Mouse (Mus musculus): ENCODE data around the gene Rgsl1.
A peak's percentile ranks its signal among the peaks of the same experiment; 100 is the strongest.
"Not testable (repeated sequence)": the region's sequence is repeated elsewhere in the genome, so short reads cannot be mapped to it uniquely, and the experiment has no call there.

The Rgsl1 gene

GRCm38 (mm10) chr1:153844042-153844441, at the start of gene Rgsl1:
Rgsl1 (minus strand) TSS chr1:153844142.
- DNase-seq (ENCODE audit: low read depth, low spot score): no peak

- DNase-seq (ENCODE audit: low read depth, low spot score): no peak
These were observed 47.5 kb upstream of the Rgsl1 start, which contains the start of gene Teddm1a for GRCm38 (mm10) chr1:153891442-153891841. Teddm1a (plus strand) TSS chr1:153891742.

DNA sequence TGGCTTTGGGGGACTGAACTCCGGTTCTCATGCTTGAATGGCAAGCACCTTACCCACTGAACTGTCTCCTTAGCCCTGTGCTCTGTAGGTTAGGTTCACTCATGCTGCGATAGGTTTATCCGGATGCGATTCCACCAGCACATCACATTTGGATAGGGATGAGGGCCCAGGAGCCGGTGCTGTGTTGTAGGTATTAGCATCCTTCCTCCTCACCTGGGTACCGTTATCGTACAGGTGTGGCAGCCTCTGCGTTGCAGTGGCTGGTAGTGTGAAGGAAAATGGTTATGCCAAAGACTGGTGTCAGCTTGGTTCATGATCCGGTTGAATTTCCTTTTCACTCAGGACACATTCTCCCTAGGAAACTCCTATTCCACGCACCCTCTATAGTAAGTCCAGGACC, 46.2 kb upstream of the Rgsl1 start:
- DNase-seq (ENCODE audit: low read depth, low spot score): no peak

DNA sequence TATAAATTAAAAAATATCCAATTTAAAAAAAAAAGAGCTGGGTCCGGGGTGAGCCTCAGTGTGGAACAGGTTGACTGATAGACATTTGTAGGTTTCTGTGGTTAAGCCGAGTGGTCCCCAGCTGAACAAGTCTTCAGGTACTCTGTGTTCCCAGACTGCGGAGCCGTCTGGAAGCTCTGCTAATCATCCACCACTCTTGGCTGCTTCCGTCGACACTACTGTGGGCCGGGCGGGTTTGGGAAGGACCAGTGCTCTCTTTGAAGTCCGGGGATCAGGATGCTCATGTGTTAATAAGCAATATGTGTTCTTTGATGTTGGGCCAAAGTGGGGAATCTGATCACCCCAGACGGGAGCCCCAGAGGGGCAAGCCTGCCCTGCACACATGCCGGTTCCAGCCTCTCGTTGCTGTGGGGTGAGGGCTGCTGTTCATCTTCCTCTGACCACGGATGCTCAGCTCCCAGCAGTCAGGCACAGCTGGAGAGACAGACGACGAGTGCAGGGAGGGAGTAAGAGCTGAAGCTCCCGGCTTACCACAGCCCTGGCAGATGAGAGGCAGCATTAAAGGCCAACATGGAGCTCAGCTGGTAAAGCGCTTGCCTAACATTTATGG, 42.2 kb upstream of the Rgsl1 start:
- peak; percentile 13 for DNase-seq (ENCODE audit: low read depth, low spot score)

DNA sequence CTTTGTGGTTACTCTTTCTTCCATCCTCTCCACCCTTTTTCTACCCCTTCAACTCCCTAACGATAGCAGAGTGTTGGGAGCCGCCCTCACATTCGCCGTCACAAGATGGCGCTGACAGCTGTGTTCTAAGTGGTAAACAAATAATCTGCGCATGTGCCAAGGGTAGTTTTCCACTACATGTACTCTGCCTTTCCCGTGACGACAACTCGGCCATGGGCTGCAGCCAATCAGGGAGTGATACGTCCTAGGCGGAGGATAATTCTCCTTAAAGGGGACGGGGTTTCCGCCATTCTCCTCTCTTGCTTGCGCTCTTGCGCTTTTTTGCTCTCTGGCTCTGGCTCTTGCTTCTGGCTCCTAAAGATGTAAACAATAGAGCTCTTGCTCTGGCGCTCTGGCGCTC, 36.4 kb upstream of the Rgsl1 start:
- peak; percentile 46 for DNase-seq (ENCODE audit: low read depth, low spot score)

GRCm38 (mm10) chr1:153874045-153874444, 30.1 kb upstream of the Rgsl1 start, which contains the start of gene Teddm1b:
Teddm1b (plus strand) TSS chr1:153874345.
- DNase-seq (ENCODE audit: low read depth, low spot score): no peak

DNA sequence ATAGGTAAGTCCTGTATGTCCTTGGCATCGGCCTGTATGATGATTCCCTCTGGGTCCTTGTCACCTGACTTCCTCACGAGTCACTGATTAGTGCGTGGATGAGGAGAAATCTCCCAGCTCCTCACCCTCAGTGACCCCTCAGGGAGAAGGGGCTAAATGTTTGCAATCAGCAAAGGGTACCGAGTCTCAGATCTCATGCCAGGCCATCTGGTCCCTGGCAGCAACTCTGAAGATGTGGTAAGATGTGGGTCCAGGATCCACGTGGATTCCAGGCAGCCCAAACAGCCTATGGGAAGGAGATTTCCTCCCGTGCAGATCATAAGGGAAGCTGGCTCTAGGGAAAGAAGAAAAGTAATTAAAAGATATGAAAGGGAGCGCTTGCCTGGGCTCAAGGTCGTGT, 12.0 kb upstream of the Rgsl1 start:
- DNase-seq (ENCODE audit: low read depth, low spot score): no peak

- DNase-seq (ENCODE audit: low read depth, low spot score): not testable (repeated sequence)
These were observed 8.8 kb upstream of the Rgsl1 start for GRCm38 (mm10) chr1:153852696-153853095.

DNA sequence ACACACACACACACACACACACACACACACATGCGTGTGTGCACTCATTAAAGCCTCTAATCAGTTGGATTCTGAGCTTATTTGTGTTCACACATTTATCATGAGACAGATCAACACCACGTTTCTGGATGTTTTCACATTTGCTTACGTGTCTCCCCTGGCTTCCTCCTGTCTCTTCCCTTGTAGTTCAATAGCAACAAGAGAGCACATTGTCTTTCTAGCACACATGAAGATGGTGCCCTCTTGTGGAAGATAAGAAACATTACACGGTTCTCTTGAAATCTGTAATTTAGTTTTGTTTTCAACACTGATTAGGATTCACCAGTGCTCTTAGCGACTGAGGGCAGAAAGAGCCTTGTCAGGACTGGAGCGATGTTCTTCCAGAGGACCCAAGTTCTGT, 2.9 kb upstream of the Rgsl1 start:
- peak; percentile 63 for DNase-seq (ENCODE audit: low read depth, low spot score)

GRCm38 (mm10) chr1:153846420-153846819, 2.5 kb upstream of the Rgsl1 start:
- no peak for DNase-seq (ENCODE audit: low read depth, low spot score)

GRCm38 (mm10) chr1:153842121-153842740, 1.7 kb downstream of the Rgsl1 start:
- no peak for DNase-seq (ENCODE audit: low read depth, low spot score)

DNA sequence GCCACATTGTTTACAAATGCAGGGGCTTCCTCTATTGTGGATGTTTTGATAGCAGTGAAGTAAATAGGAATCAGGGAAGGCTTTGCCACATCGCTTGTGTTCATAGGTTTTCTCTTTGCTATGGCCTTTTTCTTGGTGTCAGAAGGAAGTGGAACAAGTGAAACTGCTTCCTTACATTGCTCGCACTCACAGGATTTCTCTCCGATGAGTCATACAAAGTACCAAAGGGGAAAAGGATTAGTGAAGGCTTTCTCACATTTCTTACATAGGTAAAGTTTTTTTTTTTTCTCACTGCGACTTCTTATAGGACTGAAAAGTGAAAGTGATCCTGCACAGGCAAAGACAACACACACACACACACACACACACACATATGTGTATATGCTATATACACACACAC, 7.9 kb downstream of the Rgsl1 start:
- DNase-seq (ENCODE audit: low read depth, low spot score): no peak

GRCm38 (mm10) chr1:153830746-153831145, 13.2 kb downstream of the Rgsl1 start:
- DNase-seq (ENCODE audit: low read depth, low spot score): no peak

DNA sequence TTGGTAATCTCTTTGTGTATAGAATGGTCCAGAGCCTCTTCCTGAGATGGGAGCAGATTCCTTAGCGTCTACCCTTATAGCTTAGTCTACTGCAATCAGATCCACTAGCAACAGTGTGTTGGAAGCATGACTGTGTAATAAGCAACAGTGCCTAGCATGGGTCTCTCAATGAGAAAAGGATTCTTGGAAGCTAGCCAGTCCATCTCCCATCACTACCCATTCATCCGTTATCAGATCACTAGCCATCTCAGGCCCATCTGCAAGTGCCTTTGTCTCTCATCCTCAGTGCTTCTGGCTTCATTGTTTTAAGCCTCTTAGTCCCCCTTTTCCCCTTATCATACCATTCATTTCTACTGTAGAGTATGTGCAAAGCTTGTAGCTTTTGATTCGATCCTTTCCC, 23.7 kb downstream of the Rgsl1 start:
- no peak for DNase-seq (ENCODE audit: low read depth, low spot score)

DNA sequence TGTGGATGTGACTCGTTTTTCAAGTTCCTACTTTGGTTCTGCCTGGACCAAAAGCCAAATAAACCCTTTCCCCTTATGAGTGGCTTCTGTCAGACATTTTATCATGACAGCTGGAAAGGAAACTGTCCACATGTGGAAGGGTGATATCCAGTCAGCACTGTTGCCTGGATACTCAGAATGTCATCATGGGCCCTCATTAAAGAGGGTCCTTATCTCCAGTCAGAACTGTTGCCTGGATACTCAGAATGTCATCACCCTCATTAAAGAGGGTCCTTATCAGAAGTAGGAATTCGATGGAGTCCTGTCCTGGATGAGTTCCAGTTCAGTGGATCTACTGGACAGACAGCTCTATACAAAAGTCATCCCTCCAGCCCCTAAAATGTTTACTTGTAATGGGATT, 29.7 kb downstream of the Rgsl1 start:
- no peak for DNase-seq (ENCODE audit: low read depth, low spot score)

DNA sequence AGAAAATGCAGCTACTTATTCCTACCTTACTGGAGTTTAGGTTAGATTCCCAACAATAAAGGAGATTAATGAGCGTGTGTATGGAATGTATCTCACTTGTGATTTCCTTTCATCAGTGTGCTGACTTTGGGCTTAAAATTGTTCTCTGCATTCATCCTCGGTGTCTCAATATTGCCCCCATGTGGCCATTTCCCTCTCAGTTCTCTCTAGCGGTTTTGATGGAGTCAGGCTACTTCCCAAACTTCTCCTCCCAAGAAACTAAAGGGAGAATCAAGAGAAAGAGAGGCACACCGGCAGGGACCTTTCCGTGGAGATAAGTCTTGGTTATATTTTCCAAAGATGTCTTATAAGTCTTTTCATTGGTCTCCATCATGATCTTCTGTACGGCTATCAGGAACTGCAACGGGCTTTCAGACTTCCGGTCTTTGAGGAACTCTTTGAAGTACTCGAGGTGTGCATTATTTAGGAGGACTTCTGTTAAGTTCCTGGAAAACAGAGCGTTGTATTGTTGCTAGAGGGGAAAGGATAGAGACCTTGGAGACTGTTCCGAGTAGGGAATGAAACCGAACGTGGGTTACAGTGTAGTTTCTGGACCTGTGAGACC, 36.5 kb downstream of the Rgsl1 start:
- peak; percentile 67 for DNase-seq (ENCODE audit: low read depth, low spot score)

DNA sequence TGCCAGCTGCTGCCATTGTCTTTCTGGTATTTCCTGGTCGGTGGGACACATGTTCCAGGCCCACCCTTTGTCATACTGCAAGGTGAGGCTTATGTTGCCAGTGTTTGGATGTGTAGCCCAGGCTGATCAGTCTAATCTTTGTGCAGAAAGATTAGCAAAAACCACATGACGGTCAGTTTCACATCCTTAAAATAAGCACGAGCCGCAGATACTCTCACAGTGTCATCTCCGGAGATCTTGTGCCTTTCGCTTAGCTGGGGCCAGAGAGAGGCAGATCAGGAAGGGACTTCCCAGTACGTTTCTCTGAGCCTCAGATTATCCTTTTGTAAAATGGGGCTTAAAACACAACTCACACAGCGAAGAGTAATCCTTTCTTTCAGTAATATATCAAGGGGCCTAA, 40.4 kb downstream of the Rgsl1 start:
- no peak for DNase-seq (ENCODE audit: low read depth, low spot score)

DNA sequence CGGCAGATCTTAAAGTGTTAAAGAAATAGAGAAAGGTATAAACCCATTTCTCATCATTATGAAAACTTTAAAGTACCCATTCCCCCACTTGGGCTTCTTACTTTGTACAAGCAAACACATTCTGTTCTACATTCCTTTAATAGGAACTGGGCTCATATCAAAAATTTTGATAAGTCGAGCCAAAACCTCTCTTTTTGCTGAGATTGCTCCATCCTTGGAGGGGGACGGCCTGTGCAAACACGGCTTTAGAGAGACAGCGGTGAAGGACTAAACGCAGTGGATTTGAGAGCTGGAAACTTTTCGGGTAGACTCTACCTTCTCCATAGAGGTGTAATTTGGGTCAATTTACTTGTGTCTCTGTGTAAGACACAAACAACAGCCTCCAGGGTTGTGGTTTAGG, 41.3 kb downstream of the Rgsl1 start:
- no peak for DNase-seq (ENCODE audit: low read depth, low spot score)

GRCm38 (mm10) chr1:153794241-153794640, 49.7 kb downstream of the Rgsl1 start:
- no peak for DNase-seq (ENCODE audit: low read depth, low spot score)

GRCm38 (mm10) chr1:153790708-153791107, 53.2 kb downstream of the Rgsl1 start:
- DNase-seq (ENCODE audit: low read depth, low spot score): no peak

DNA sequence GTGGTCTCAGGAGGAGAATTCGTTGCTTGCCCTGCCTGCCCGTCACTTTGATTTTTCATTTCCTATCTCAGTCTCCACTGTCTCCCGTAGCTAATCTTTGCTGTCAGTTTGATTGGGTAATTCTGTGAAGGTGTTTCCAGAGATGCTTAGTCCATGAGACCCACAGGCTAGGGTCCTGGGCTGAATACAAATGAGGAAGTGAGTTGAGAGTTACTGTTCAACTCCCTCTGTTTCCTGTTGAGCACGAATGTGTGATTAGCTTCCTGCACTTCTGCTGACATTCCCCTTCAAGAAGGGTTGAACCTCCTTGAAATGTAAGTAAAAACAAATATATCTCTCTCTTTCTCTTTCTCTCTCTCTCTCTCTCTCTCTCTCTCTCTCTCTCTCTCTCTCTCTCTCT, 58.3 kb downstream of the Rgsl1 start:
- DNase-seq (ENCODE audit: low read depth, low spot score): no peak

GRCm38 (mm10) chr1:153783339-153783738, 60.6 kb downstream of the Rgsl1 start:
- DNase-seq (ENCODE audit: low read depth, low spot score): no peak

DNA sequence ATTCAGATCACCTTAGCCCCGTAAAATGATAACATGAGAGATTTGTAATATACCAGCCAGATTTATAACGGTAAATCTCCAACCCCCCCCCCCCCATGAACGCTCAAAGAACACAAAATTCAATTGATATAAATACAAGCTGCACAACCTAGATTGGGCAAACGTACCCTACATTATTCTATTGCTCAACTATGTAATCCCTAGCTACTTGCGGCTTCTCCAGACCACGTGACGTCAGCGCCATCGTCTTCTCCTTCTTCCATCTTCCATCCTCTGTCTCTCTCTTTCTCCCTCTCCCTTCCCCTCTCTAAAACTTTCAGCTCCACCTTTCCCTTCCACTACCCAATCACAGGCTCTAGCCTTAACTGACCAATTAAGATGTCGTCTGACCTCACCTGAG, 65.7 kb downstream of the Rgsl1 start:
- DNase-seq (ENCODE audit: low read depth, low spot score): no peak
